Mouse (Mus musculus): ENCODE data around the gene Wfikkn1.
A peak's percentile ranks its signal among the peaks of the same experiment; 100 is the strongest.

Gene Wfikkn1

GRCm38 (mm10) chr17:25837076-25837410 lies 43.6 kb downstream of the Wfikkn1 start, which contains the start of gene Rhbdl1:
Rhbdl1 (minus strand) TSS chr17:25837295.
- DNase-seq (ENCODE audit: low spot score in 2 of 2) = peak; percentile 67 to 72

- no peak for DNase-seq (ENCODE audit: low spot score in 2 of 2)
Measured at GRCm38 (mm10) chr17:25836397-25837075, 44.1 kb downstream of the Wfikkn1 start.

- DNase-seq (ENCODE audit: low spot score in 2 of 2) = no peak
Measured at GRCm38 (mm10) chr17:25835816-25836215, 44.8 kb downstream of the Wfikkn1 start.

GRCm38 (mm10) chr17:25835301-25835700 lies 45.4 kb downstream of the Wfikkn1 start:
- no peak for DNase-seq (ENCODE audit: low spot score in 2 of 2)

- DNase-seq (ENCODE audit: low spot score in 2 of 2) = no peak
Measured at GRCm38 (mm10) chr17:25834595-25835222, 45.9 kb downstream of the Wfikkn1 start.

- no peak for DNase-seq (ENCODE audit: low spot score in 2 of 2)
Measured at GRCm38 (mm10) chr17:25833961-25834594, 46.6 kb downstream of the Wfikkn1 start.

GRCm38 (mm10) chr17:25833291-25833663 lies 47.4 kb downstream of the Wfikkn1 start, which contains the start of gene Stub1:
Stub1 (minus strand) TSS chr17:25833404.
- peak in 1 of 2 experiments; percentile 77 for DNase-seq (ENCODE audit: low spot score in 2 of 2)

- DNase-seq (ENCODE audit: low spot score in 2 of 2) = peak; percentile 95 to 96
Measured at GRCm38 (mm10) chr17:25832436-25833290, 48.0 kb downstream of the Wfikkn1 start.

GRCm38 (mm10) chr17:25831451-25832281 lies 49.0 kb downstream of the Wfikkn1 start:
- DNase-seq (ENCODE audit: low spot score in 2 of 2) = no peak

GRCm38 (mm10) chr17:25830806-25831431 lies 49.7 kb downstream of the Wfikkn1 start:
- DNase-seq (ENCODE audit: low spot score in 2 of 2) = no peak

GRCm38 (mm10) chr17:25830200-25830753 lies 50.4 kb downstream of the Wfikkn1 start:
- no peak for DNase-seq (ENCODE audit: low spot score in 2 of 2)

- DNase-seq (ENCODE audit: low spot score in 2 of 2) = no peak
Measured at GRCm38 (mm10) chr17:25829558-25830017, 51.1 kb downstream of the Wfikkn1 start.

GRCm38 (mm10) chr17:25828712-25829557 lies 51.7 kb downstream of the Wfikkn1 start, which contains the start of gene Jmjd8:
Jmjd8 (plus strand) TSS chr17:25828867.
- peak; percentile 73 to 75 for DNase-seq (ENCODE audit: low spot score in 2 of 2)

GRCm38 (mm10) chr17:25828223-25828594 lies 52.4 kb downstream of the Wfikkn1 start:
- DNase-seq (ENCODE audit: low spot score in 2 of 2) = no peak

Measured in frontal cortex, postnatal 25 days (tissue).